Mouse (Mus musculus) ES-E14 (cell line): ENCODE data around the gene Sat2.

Experiments used
- CHD2 ChIP-seq: IDR thresholded peaks from 2 replicates; pipeline ENCODE4 v1.6.1; 2014; ENCODE audit warnings: mild to moderate bottlenecking, low read depth, low read length, inconsistent platforms
- HCFC1 ChIP-seq: IDR thresholded peaks from 2 replicates; pipeline ENCODE4 v1.6.1; 2012; ENCODE audit warnings: low read length, inconsistent platforms, borderline replicate concordance; ENCODE audit not compliant: insufficient read depth
- MAFK ChIP-seq: IDR thresholded peaks from 2 replicates; pipeline ENCODE4 v1.6.1; 2014; ENCODE audit warnings: mild to moderate bottlenecking, low read depth, low read length, inconsistent platforms; ENCODE audit not compliant: insufficient read depth
- ZC3H11A ChIP-seq: IDR thresholded peaks from 2 replicates; pipeline ENCODE4 v1.6.1; 2012; ENCODE audit warnings: low read depth, mild to moderate bottlenecking, inconsistent platforms, low read length, borderline replicate concordance

DNA sequence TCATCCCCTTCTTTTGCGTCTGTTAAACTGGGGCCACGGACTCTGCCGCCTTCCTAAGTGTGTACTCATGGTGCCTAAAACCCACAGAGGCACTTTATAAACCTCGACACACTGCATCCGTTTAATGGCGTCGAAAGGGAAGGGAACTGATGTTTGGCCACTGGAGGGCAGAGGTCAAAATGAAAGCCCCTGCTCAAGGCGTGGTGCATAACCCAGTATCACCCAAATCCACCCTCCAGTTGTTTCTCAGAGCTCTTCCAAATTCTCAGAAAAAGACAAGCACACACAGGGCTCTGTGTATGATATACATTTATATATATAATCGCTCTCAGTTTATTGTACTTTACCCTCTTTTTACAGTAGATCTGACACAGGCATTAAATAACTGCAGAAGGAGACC is 22.4 kb upstream of the Sat2 start:
- TF ChIP-seq CHD2 = no peak
- no peak for TF ChIP-seq MAFK
- no peak for TF ChIP-seq ZC3H11A
- no peak for TF ChIP-seq HCFC1
